Mouse (Mus musculus) layer of hippocampus, postnatal 36 days (tissue): ENCODE results near the gene Asxl1. TPM values are rescaled to one million over a fixed set of nuclear protein-coding genes. Genes with fewer than 3 reads are reported as not detected.

Experiments
- DNase-seq, 2 experiments: peaks; one replicate each; pipeline ENCODE4 v3.0.0; 2022
- total RNA-seq, 2 experiments: library from RNA; stranded (reverse); gene quantifications; 2 replicates each; pipeline ENCODE4 v1.2.3; 2021

Asxl1 gene
- total RNA-seq: 10 to 100 TPM; 32.1 to 32.6 TPM

- DNase-seq: peak; percentile 94 to 96
Measured at GRCm38 (mm10) chr2:153345454-153346220, at the start of gene Asxl1. Gene Asxl1 (plus strand): TSS chr2:153345829.

- no peak for DNase-seq
Measured at GRCm38 (mm10) chr2:153297771-153298170, 47.9 kb upstream of the Asxl1 start.

- no peak for DNase-seq
Measured at GRCm38 (mm10) chr2:153298460-153298859, 47.2 kb upstream of the Asxl1 start.

- DNase-seq: no peak
Measured at GRCm38 (mm10) chr2:153298863-153299262, 46.8 kb upstream of the Asxl1 start.

- DNase-seq: no peak
Measured at GRCm38 (mm10) chr2:153301123-153301522, 44.5 kb upstream of the Asxl1 start.

GRCm38 (mm10) chr2:153305240-153305639 is 40.4 kb upstream of the Asxl1 start:
- no peak for DNase-seq

GRCm38 (mm10) chr2:153308586-153308985 is 37.0 kb upstream of the Asxl1 start:
- no peak for DNase-seq

- no peak for DNase-seq
Measured at GRCm38 (mm10) chr2:153309106-153309505, 36.5 kb upstream of the Asxl1 start.

GRCm38 (mm10) chr2:153310228-153310627 is 35.4 kb upstream of the Asxl1 start:
- DNase-seq: no peak

GRCm38 (mm10) chr2:153312884-153313283 is 32.7 kb upstream of the Asxl1 start:
- no peak for DNase-seq

GRCm38 (mm10) chr2:153318408-153318807 is 27.2 kb upstream of the Asxl1 start:
- no peak for DNase-seq

- no peak for DNase-seq
Measured at GRCm38 (mm10) chr2:153319036-153319643, 26.5 kb upstream of the Asxl1 start.

- DNase-seq: no peak
Measured at GRCm38 (mm10) chr2:153325706-153326376, 19.8 kb upstream of the Asxl1 start.

GRCm38 (mm10) chr2:153332271-153332670 is 13.4 kb upstream of the Asxl1 start:
- no peak for DNase-seq

- no peak for DNase-seq
Measured at GRCm38 (mm10) chr2:153332981-153333380, 12.6 kb upstream of the Asxl1 start.

- DNase-seq: no peak
Measured at GRCm38 (mm10) chr2:153333822-153334232, 11.8 kb upstream of the Asxl1 start.

GRCm38 (mm10) chr2:153334281-153334680 is 11.3 kb upstream of the Asxl1 start:
- DNase-seq: no peak

- no peak for DNase-seq
Measured at GRCm38 (mm10) chr2:153336117-153336516, 9.5 kb upstream of the Asxl1 start.

- no peak for DNase-seq
Measured at GRCm38 (mm10) chr2:153338361-153339350, 7.0 kb upstream of the Asxl1 start.

- DNase-seq: no peak
Measured at GRCm38 (mm10) chr2:153342166-153342565, 3.5 kb upstream of the Asxl1 start.

GRCm38 (mm10) chr2:153342602-153343001 is 3.0 kb upstream of the Asxl1 start:
- DNase-seq: no peak

- no peak for DNase-seq
Measured at GRCm38 (mm10) chr2:153343191-153343590, 2.4 kb upstream of the Asxl1 start.
